Mouse (Mus musculus): ENCODE measurements around the gene Gm3327. TPM values are rescaled to one million over a fixed set of nuclear protein-coding genes. Genes with fewer than 3 reads are reported as not detected.

Gene Gm3327
- polyA plus RNA-seq (2014; fragmentation: Illumina TruSeq; extraction: RNeasy Lipid Tissue Mini Kit (QIAGEN cat#74804); ENCODE audit: low read depth, low replicate concordance), result not detected

GRCm38 (mm10) chr14:44123551-44123950 is at the start of gene Gm3327:
Gene Gm3327, plus strand, starts transcription at chr14:44123851.

GRCm38 (mm10) chr14:44102354-44102753 is 21.3 kb upstream of the Gm3327 start, which contains the start of gene Ear2:
Gene Ear2, plus strand, starts transcription at chr14:44102654.

Other genes with a start within 250 kb of the Gm3327 start
- gene Ear1, start 248.3 kb upstream of the Gm3327 start, polyA plus RNA-seq (2014; fragmentation: Illumina TruSeq; extraction: RNeasy Lipid Tissue Mini Kit (QIAGEN cat#74804); ENCODE audit: low read depth, low replicate concordance), result not detected
- gene Ear10, start 200.3 kb upstream of the Gm3327 start, polyA plus RNA-seq (2014; fragmentation: Illumina TruSeq; extraction: RNeasy Lipid Tissue Mini Kit (QIAGEN cat#74804); ENCODE audit: low read depth, low replicate concordance), result not detected
- 1.8 TPM for gene Gm8113, start 198.5 kb upstream of the Gm3327 start, polyA plus RNA-seq (2014; fragmentation: Illumina TruSeq; extraction: RNeasy Lipid Tissue Mini Kit (QIAGEN cat#74804); ENCODE audit: low read depth, low replicate concordance)
- not detected for gene Ang5, start 166.8 kb upstream of the Gm3327 start, polyA plus RNA-seq (2014; fragmentation: Illumina TruSeq; extraction: RNeasy Lipid Tissue Mini Kit (QIAGEN cat#74804); ENCODE audit: low read depth, low replicate concordance)
- gene Ang6, start 121.6 kb upstream of the Gm3327 start, polyA plus RNA-seq (2014; fragmentation: Illumina TruSeq; extraction: RNeasy Lipid Tissue Mini Kit (QIAGEN cat#74804); ENCODE audit: low read depth, low replicate concordance), result not detected
- 0.99 TPM for gene Ear2, start 21.2 kb upstream of the Gm3327 start, polyA plus RNA-seq (2014; fragmentation: Illumina TruSeq; extraction: RNeasy Lipid Tissue Mini Kit (QIAGEN cat#74804); ENCODE audit: low read depth, low replicate concordance)
- gene Gm8212, start 73.8 kb downstream of the Gm3327 start, polyA plus RNA-seq (2014; fragmentation: Illumina TruSeq; extraction: RNeasy Lipid Tissue Mini Kit (QIAGEN cat#74804); ENCODE audit: low read depth, low replicate concordance), result not detected
- gene 4930503E14Rik, start 89.4 kb downstream of the Gm3327 start, polyA plus RNA-seq (2014; fragmentation: Illumina TruSeq; extraction: RNeasy Lipid Tissue Mini Kit (QIAGEN cat#74804); ENCODE audit: low read depth, low replicate concordance), result not detected
- not detected for gene Gm8220, start 161.7 kb downstream of the Gm3327 start, polyA plus RNA-seq (2014; fragmentation: Illumina TruSeq; extraction: RNeasy Lipid Tissue Mini Kit (QIAGEN cat#74804); ENCODE audit: low read depth, low replicate concordance)
- gene Gm5930, start 214.7 kb downstream of the Gm3327 start, polyA plus RNA-seq (2014; fragmentation: Illumina TruSeq; extraction: RNeasy Lipid Tissue Mini Kit (QIAGEN cat#74804); ENCODE audit: low read depth, low replicate concordance), result not detected
- not detected for gene Gm8229, start 241.5 kb downstream of the Gm3327 start, polyA plus RNA-seq (2014; fragmentation: Illumina TruSeq; extraction: RNeasy Lipid Tissue Mini Kit (QIAGEN cat#74804); ENCODE audit: low read depth, low replicate concordance)